8 mouse cellular contexts compared by ENCODE assay signal in genomic region chr5:129586016-129586415, GRCm38 (mm10). TPM values are rescaled to one million over a fixed set of nuclear protein-coding genes. Genes with fewer than 3 reads are reported as not detected.
DNase-seq lines count a peak whose midpoint lies in the region; ATAC-seq and TF ChIP-seq lines count a peak whose summit lies in the region.

No protein-coding gene starts in this region.

- H3K79me2 ChIP-seq in CH12.LX (replicated peaks; ENCODE audit: control insufficient read depth, extremely low read depth, insufficient read depth, poor library complexity, severe bottlenecking), result no peaks in the 10 kb centered on the region

- no peaks in the 10 kb centered on the region for H3K36me3 ChIP-seq in CH12.LX (replicated peaks in 1 of 2; ENCODE audit: control insufficient read depth in 1 of 2, insufficient read depth in 1 of 2, low read length in 1 of 2)
- no peaks in the 10 kb centered on the region for H3K36me3 ChIP-seq in heart, embryonic 13.5 days
- no peaks in the 10 kb centered on the region for H3K36me3 ChIP-seq in kidney, postnatal 0 days (ENCODE audit: insufficient read depth, low read length)
- no peaks in the 10 kb centered on the region for H3K36me3 ChIP-seq in liver, embryonic 14.5 days (replicated peaks; ENCODE audit: control insufficient read depth, insufficient read depth, low read depth)
- no peaks in the 10 kb centered on the region for H3K36me3 ChIP-seq in neural tube, embryonic 11.5 days (ENCODE audit: control insufficient read depth, insufficient read depth, low read length)
- H3K36me3 ChIP-seq in stomach, postnatal 0 days (ENCODE audit: control insufficient read depth, insufficient read depth, low read length), result no peaks in the 10 kb centered on the region

- no peak for DNase-seq in CH12.LX (ENCODE audit: extremely low read depth)
- DNase-seq in brain, embryonic 14.5 days (ENCODE audit: low read depth), result peak; percentile 95
- peak; percentile 85 for DNase-seq in kidney, postnatal 0 days (ENCODE audit: low spot score)
- peak; percentile 33 to 48 (median 47) for DNase-seq in liver, embryonic 14.5 days (ENCODE audit: low read depth in 3 of 3, low spot score in 3 of 3)
- peak; percentile 95 for DNase-seq in neural tube, embryonic 11.5 days (ENCODE audit: low spot score)
- peak; percentile 85 for DNase-seq in stomach, postnatal 0 days (ENCODE audit: low spot score)

- peaks cover 69% of the 10 kb centered on the region for H3K27me3 ChIP-seq in CH12.LX (replicated peaks)
- peaks cover 95% of the 10 kb centered on the region for H3K27me3 ChIP-seq in heart, embryonic 13.5 days (replicated peaks)
- H3K27me3 ChIP-seq in kidney, postnatal 0 days (ENCODE audit: insufficient read depth, low read length), result no peaks in the 10 kb centered on the region
- H3K27me3 ChIP-seq in liver, embryonic 14.5 days (ENCODE audit: control insufficient read depth, insufficient read depth, low read length), result peaks cover 58% of the 10 kb centered on the region
- H3K27me3 ChIP-seq in neural tube, embryonic 11.5 days (ENCODE audit: control insufficient read depth, insufficient read depth, low read length), result peaks cover 20% of the 10 kb centered on the region
- no peaks in the 10 kb centered on the region; the same call in 1 of the 2 replicates for H3K27me3 ChIP-seq in stomach, postnatal 0 days (ENCODE audit: control insufficient read depth, insufficient read depth, low read length)

- H3K4me1 ChIP-seq in CH12.LX (ENCODE audit: control insufficient read depth in 1 of 2, insufficient read depth in 2 of 2), result no peaks in the 10 kb centered on the region
- H3K4me1 ChIP-seq in embryonic fibroblast, embryonic 13.5 days (ENCODE audit: control insufficient read depth, insufficient read depth, low read length), result no peaks in the 10 kb centered on the region
- H3K4me1 ChIP-seq in heart, embryonic 13.5 days, result peaks cover 27% of the 10 kb centered on the region
- peaks cover 7% of the 10 kb centered on the region; the same call in 1 of the 2 replicates for H3K4me1 ChIP-seq in kidney, postnatal 0 days (replicated peaks; ENCODE audit: insufficient read depth, low read length)
- no peaks in the 10 kb centered on the region for H3K4me1 ChIP-seq in liver, embryonic 14.5 days (replicated peaks; ENCODE audit: control insufficient read depth in 2 of 2, insufficient read depth in 2 of 2, low read length in 1 of 2)
- peaks cover 9% of the 10 kb centered on the region; the same call in 1 of the 2 replicates for H3K4me1 ChIP-seq in neural tube, embryonic 11.5 days (ENCODE audit: control insufficient read depth, insufficient read depth, low read length)
- H3K4me1 ChIP-seq in stomach, postnatal 0 days (replicated peaks; ENCODE audit: control insufficient read depth, insufficient read depth), result no peaks in the 10 kb centered on the region

- H3K9me3 ChIP-seq in CH12.LX (replicated peaks; ENCODE audit: low read length), result peaks cover 26% of the 10 kb centered on the region
- H3K9me3 ChIP-seq in heart, embryonic 13.5 days, result no peaks in the 10 kb centered on the region
- no peaks in the 10 kb centered on the region for H3K9me3 ChIP-seq in kidney, postnatal 0 days (replicated peaks; ENCODE audit: low read length)
- H3K9me3 ChIP-seq in liver, embryonic 14.5 days (ENCODE audit: control insufficient read depth, low read length), result no peaks in the 10 kb centered on the region
- no peaks in the 10 kb centered on the region for H3K9me3 ChIP-seq in neural tube, embryonic 11.5 days (ENCODE audit: control insufficient read depth, low read length)
- H3K9me3 ChIP-seq in stomach, postnatal 0 days (ENCODE audit: control insufficient read depth, low read length), result no peaks in the 10 kb centered on the region

- peak; percentile 24 for TF ChIP-seq RAD21 in CH12.LX (IDR thresholded peaks at IDR 0.05; ENCODE audit: low read depth, low read length)

- TF ChIP-seq CTCF in CH12.LX (conservative IDR thresholded peaks at IDR 0.05 in 1 of 2, IDR thresholded peaks at IDR 0.05 in 1 of 2; ENCODE audit: low read depth in 2 of 2, low read length in 2 of 2), result peak in 1 of 2 experiments; percentile 68; a peak in 2 of 4 replicates
- peak; percentile 94 for TF ChIP-seq CTCF in brain, embryonic 14.5 days (IDR thresholded peaks at IDR 0.05; ENCODE audit: borderline replicate concordance, extremely low read depth, insufficient read depth, insufficient read length)
- TF ChIP-seq CTCF in embryonic fibroblast, embryonic 13.5 days (IDR thresholded peaks at IDR 0.05; ENCODE audit: borderline replicate concordance, insufficient read depth, low read length), result peak; percentile 47
- peak; percentile 97 for TF ChIP-seq CTCF in kidney, postnatal 0 days (IDR thresholded peaks at IDR 0.05; ENCODE audit: low read depth)
- peak; percentile 95 for TF ChIP-seq CTCF in liver, embryonic 14.5 days (IDR thresholded peaks at IDR 0.05; ENCODE audit: low read depth)
- TF ChIP-seq CTCF in stomach, postnatal 0 days (IDR thresholded peaks at IDR 0.05; ENCODE audit: low read depth), result peak; percentile 93

- no peak for TF ChIP-seq POLR2A in CH12.LX (IDR thresholded peaks at IDR 0.05; ENCODE audit: low read depth, low read length)
- TF ChIP-seq POLR2A in brain, embryonic 14.5 days (IDR thresholded peaks at IDR 0.05; ENCODE audit: borderline replicate concordance, extremely low read depth, insufficient read depth, insufficient read length, poor library complexity, severe bottlenecking), result no peak; the same call in 1 of the 2 replicates
- no peak for TF ChIP-seq POLR2A in embryonic fibroblast, embryonic 13.5 days (IDR thresholded peaks at IDR 0.05; ENCODE audit: low read depth, low read length)

- WGBS in heart, embryonic 13.5 days, result 0% methylated on average over 15 of the region's 17 CpGs
- WGBS in kidney, postnatal 0 days, result 0% methylated on average over 17 of the region's 17 CpGs
- 2% methylated on average over 17 of the region's 17 CpGs for WGBS in liver, embryonic 14.5 days (ENCODE audit: insufficient replicate concordance)
- under 1% methylated on average over 14 of the region's 17 CpGs for WGBS in neural tube, embryonic 11.5 days
- WGBS in stomach, postnatal 0 days, result under 1% methylated on average over 17 of the region's 17 CpGs

- in situ Hi-C loops in CH12.LX (cut with MboI; ENCODE audit: low pct_ligation_motif_present, low pct_unique_long_range_greater_than_20kb, low sequenced_read_pairs), result loop anchor here (5.0 to 10.0 kb wide), 2 partner anchors 199 to 521 kb away; no protein-coding TSS in a partner anchor

- no peak overlapping the region for H3K9ac ChIP-seq in CH12.LX (ENCODE audit: insufficient read depth, low read depth)
- H3K9ac ChIP-seq in heart, embryonic 13.5 days, result peak overlapping the region; percentile 84
- no peak overlapping the region for H3K9ac ChIP-seq in kidney, postnatal 0 days (ENCODE audit: low read depth, low read length)
- H3K9ac ChIP-seq in liver, embryonic 14.5 days (replicated peaks), result no peak overlapping the region
- peak overlapping the region; percentile 59 for H3K9ac ChIP-seq in neural tube, embryonic 11.5 days (ENCODE audit: low read length)
- H3K9ac ChIP-seq in stomach, postnatal 0 days (ENCODE audit: low read length), result peak overlapping the region; percentile 23

- TF ChIP-seq EP300 in CH12.LX (IDR thresholded peaks at IDR 0.05; ENCODE audit: low read length), result no peak
- no peak for TF ChIP-seq EP300 in liver, embryonic 14.5 days (IDR thresholded peaks at IDR 0.05; ENCODE audit: low read depth)
- TF ChIP-seq EP300 in stomach, postnatal 0 days (optimal IDR thresholded peaks at IDR 0.05), result no peak

- H3K4me2 ChIP-seq in CH12.LX (ENCODE audit: insufficient read depth, low read depth, poor library complexity, severe bottlenecking), result peak overlapping the region; percentile 76; the same call in 1 of the 2 replicates
- H3K4me2 ChIP-seq in heart, embryonic 13.5 days, result peak overlapping the region; percentile 100
- H3K4me2 ChIP-seq in kidney, postnatal 0 days (ENCODE audit: low read length), result peak overlapping the region; percentile 100
- peak overlapping the region; percentile 68; the same call in 1 of the 2 replicates for H3K4me2 ChIP-seq in liver, embryonic 14.5 days (ENCODE audit: low read depth)
- peak overlapping the region; percentile 100 for H3K4me2 ChIP-seq in neural tube, embryonic 11.5 days (ENCODE audit: low read depth)
- H3K4me2 ChIP-seq in stomach, postnatal 0 days (replicated peaks; ENCODE audit: low read depth), result peak overlapping the region; percentile 100

- no peak for ATAC-seq in heart, embryonic 13.5 days (ENCODE audit: extremely low read depth, insufficient number of reproducible peaks, low FRiP score, low TSS enrichment)
- ATAC-seq in kidney, postnatal 0 days (replicated peaks; ENCODE audit: low FRiP score, low read depth), result peak; percentile 41
- no peak for ATAC-seq in liver, embryonic 14.5 days (ENCODE audit: insufficient read depth)
- ATAC-seq in neural tube, embryonic 11.5 days (ENCODE audit: insufficient read depth, low FRiP score, low TSS enrichment), result peak; percentile 60
- ATAC-seq in stomach, postnatal 0 days (ENCODE audit: low FRiP score, low TSS enrichment), result peak; percentile 49

- no peak overlapping the region for H3K27ac ChIP-seq in CH12.LX (ENCODE audit: insufficient read depth, low read depth)
- H3K27ac ChIP-seq in embryonic fibroblast, embryonic 13.5 days (ENCODE audit: insufficient read depth, low read length), result no peak overlapping the region
- H3K27ac ChIP-seq in heart, embryonic 13.5 days (replicated peaks), result no peak overlapping the region
- no peak overlapping the region for H3K27ac ChIP-seq in kidney, postnatal 0 days
- H3K27ac ChIP-seq in liver, embryonic 14.5 days, result no peak overlapping the region
- H3K27ac ChIP-seq in neural tube, embryonic 11.5 days (ENCODE audit: low read depth, low read length), result no peak overlapping the region
- peak overlapping the region; percentile 35; the same call in 1 of the 2 replicates for H3K27ac ChIP-seq in stomach, postnatal 0 days (replicated peaks)

- no peak overlapping the region for H3K4me3 ChIP-seq in CH12.LX (replicated peaks in 1 of 3; ENCODE audit: low read depth in 2 of 3, low read length in 2 of 3, poor library complexity in 1 of 3)
- no peak overlapping the region for H3K4me3 ChIP-seq in embryonic fibroblast, embryonic 13.5 days (ENCODE audit: insufficient read depth, low read length)
- peak overlapping the region; percentile 77 for H3K4me3 ChIP-seq in heart, embryonic 13.5 days
- peak overlapping the region; percentile 76; the same call in 1 of the 2 replicates for H3K4me3 ChIP-seq in kidney, postnatal 0 days (replicated peaks; ENCODE audit: low read depth, low read length)
- H3K4me3 ChIP-seq in liver, embryonic 14.5 days (ENCODE audit: insufficient read depth in 1 of 2, low read depth in 2 of 2, low read length in 2 of 2), result no peak overlapping the region
- peak overlapping the region; percentile 8 for H3K4me3 ChIP-seq in neural tube, embryonic 11.5 days (ENCODE audit: low read depth, low read length)
- H3K4me3 ChIP-seq in stomach, postnatal 0 days (ENCODE audit: low read depth, low read length), result peak overlapping the region; percentile 81

- dilution Hi-C loops in CH12.LX (cut with MboI; ENCODE audit: extremely low pct_ligation_motif_present, extremely low pct_unique_long_range_greater_than_20kb, low sequenced_read_pairs), result no loop called here

RNA-seq across cellular contexts. Expression of gene Mmp17, which starts 2.0 kb away (rescaled TPM):
- total RNA-seq in CH12.LX (2012; rRNA removed), result 0.34 and 0.51 TPM in 2 replicates
- not detected in 2 replicates for total RNA-seq in CH12.LX (2014; rRNA removed)
- not detected in 2 replicates for polyA plus RNA-seq in CH12.LX (2012; ENCODE audit: insufficient read length, low read depth)
- polyA plus RNA-seq in brain, embryonic 14.5 days (2012; rRNA removed), result 14.7 and 21.1 TPM in 2 replicates
- polyA plus RNA-seq in embryonic fibroblast, embryonic 13.5 days (2011; ENCODE audit: insufficient read length, low read depth, missing spikeins), result 4.5 and 5.5 TPM in 2 replicates
- 0.80 and 0.87 TPM in 2 replicates for polyA plus RNA-seq in heart, embryonic 13.5 days (2015; fragmentation: Nextera tagmentation; extraction: Ambion mirVana)
- 1.5 and 2.0 TPM in 2 replicates for polyA plus RNA-seq in kidney, postnatal 0 days (2015; fragmentation: Nextera tagmentation; extraction: Ambion mirVana)
- 0.18 and 0.26 TPM in 2 replicates for polyA plus RNA-seq in liver, embryonic 14.5 days (2012; rRNA removed)
- 0.20 and 0.49 TPM in 2 replicates for polyA plus RNA-seq in liver, embryonic 14.5 days (2014; fragmentation: Nextera tagmentation; extraction: Ambion mirVana)
- 3.5 and 3.8 TPM in 2 replicates for polyA plus RNA-seq in neural tube, embryonic 11.5 days (2014; fragmentation: Nextera tagmentation; extraction: Ambion mirVana)
- 2.2 and 2.6 TPM in 2 replicates for polyA plus RNA-seq in stomach, postnatal 0 days (2015; fragmentation: Nextera tagmentation; extraction: Ambion mirVana)

Comparison
In these comparisons a context has a peak if more than half of its experiments do, and no peak if none do; other contexts are left out.
1. H3K4me3 ChIP-seq: peak in heart, embryonic 13.5 days (single experiment), kidney, postnatal 0 days (single experiment), neural tube, embryonic 11.5 days (single experiment) and stomach, postnatal 0 days (single experiment); none in CH12.LX (0 of 3), embryonic fibroblast, embryonic 13.5 days (single experiment) and liver, embryonic 14.5 days (0 of 2).
2. H3K9ac ChIP-seq: peak in heart, embryonic 13.5 days (single experiment), neural tube, embryonic 11.5 days (single experiment) and stomach, postnatal 0 days (single experiment); none in CH12.LX (single experiment), kidney, postnatal 0 days (single experiment) and liver, embryonic 14.5 days (single experiment).
3. ATAC-seq: peak in kidney, postnatal 0 days (single experiment), neural tube, embryonic 11.5 days (single experiment) and stomach, postnatal 0 days (single experiment); none in heart, embryonic 13.5 days (single experiment) and liver, embryonic 14.5 days (single experiment).
4. Peak in every context shown above with its lines, with median percentiles within 50 percentile points of each other: H3K4me2 ChIP-seq.